Mouse (Mus musculus): Measurements from ENCODE around the gene Adgrv1. TPM values are rescaled to one million over a fixed set of nuclear protein-coding genes. Genes with fewer than 3 reads are reported as not detected.

Gene Adgrv1
- polyA plus RNA-seq, 1 experiment from 2014 or later: 2.0 TPM

GRCm38 (mm10) chr13:81402826-81403225, 230.1 kb downstream of the Adgrv1 start:
- H3K27ac ChIP-seq (replicated peaks): no peak overlapping the region
- WGBS: 90% methylated on average over 3 of the region's 3 CpGs
- H3K36me3 ChIP-seq: no peaks in the 10 kb centered on the region
- no peaks in the 10 kb centered on the region for H3K4me1 ChIP-seq
- no peaks in the 10 kb centered on the region for H3K27me3 ChIP-seq
- no peak overlapping the region for H3K4me2 ChIP-seq (replicated peaks)
- no peaks in the 10 kb centered on the region for H3K9me3 ChIP-seq (replicated peaks)
- no peak overlapping the region for H3K4me3 ChIP-seq (replicated peaks)
- ATAC-seq (ENCODE audit: insufficient number of reproducible peaks, low FRiP score, low TSS enrichment, low read depth): no peak
- H3K9ac ChIP-seq: no peak overlapping the region

GRCm38 (mm10) chr13:81402191-81402590, 230.8 kb downstream of the Adgrv1 start:
- Histone ChIP-seq H3K9me3 (replicated peaks) (no peaks in the 10 kb centered on the region), H3K9ac (no peak overlapping the region), H3K4me1 (no peaks in the 10 kb centered on the region), H3K4me3 (replicated peaks) (no peak overlapping the region), H3K27me3 (no peaks in the 10 kb centered on the region), H3K4me2 (replicated peaks) (no peak overlapping the region), H3K27ac (replicated peaks) (no peak overlapping the region), H3K36me3 (no peaks in the 10 kb centered on the region)
- WGBS: 62% methylated on average over 2 of the region's 2 CpGs
- ATAC-seq (ENCODE audit: insufficient number of reproducible peaks, low FRiP score, low TSS enrichment, low read depth): no peak

GRCm38 (mm10) chr13:81401742-81402141, 231.2 kb downstream of the Adgrv1 start:
- Histone ChIP-seq H3K4me2 (replicated peaks) (no peak overlapping the region), H3K9me3 (replicated peaks) (no peaks in the 10 kb centered on the region), H3K4me3 (replicated peaks) (no peak overlapping the region), H3K27ac (replicated peaks) (no peak overlapping the region), H3K9ac (no peak overlapping the region), H3K4me1 (no peaks in the 10 kb centered on the region), H3K36me3 (no peaks in the 10 kb centered on the region), H3K27me3 (no peaks in the 10 kb centered on the region)
- ATAC-seq (ENCODE audit: insufficient number of reproducible peaks, low FRiP score, low TSS enrichment, low read depth): no peak
- 80% methylated on average over 1 of the region's 1 CpGs for whole genome bisulfite sequencing

GRCm38 (mm10) chr13:81385597-81386362, 247.2 kb downstream of the Adgrv1 start:
- no peaks in the 10 kb centered on the region for H3K4me1 ChIP-seq
- H3K9ac ChIP-seq: no peak overlapping the region
- ATAC-seq (ENCODE audit: insufficient number of reproducible peaks, low FRiP score, low TSS enrichment, low read depth): no peak
- no peak overlapping the region for H3K4me2 ChIP-seq (replicated peaks)
- H3K9me3 ChIP-seq (replicated peaks): no peaks in the 10 kb centered on the region
- H3K36me3 ChIP-seq: no peaks in the 10 kb centered on the region
- no peaks in the 10 kb centered on the region for H3K27me3 ChIP-seq
- no peak overlapping the region for H3K4me3 ChIP-seq (replicated peaks)
- 0 out of 2 replicates have a peak overlapping the region, but pooled peaks have one; percentile 4 for H3K27ac ChIP-seq (replicated peaks)
- 49% methylated on average over 4 of the region's 4 CpGs for WGBS

- Histone ChIP-seq H3K9me3 (replicated peaks) (no peaks in the 10 kb centered on the region), H3K27ac (replicated peaks) (no peak overlapping the region), H3K9ac (no peak overlapping the region), H3K4me3 (replicated peaks) (no peak overlapping the region), H3K4me2 (replicated peaks) (no peak overlapping the region), H3K27me3 (no peaks in the 10 kb centered on the region), H3K36me3 (no peaks in the 10 kb centered on the region), H3K4me1 (no peaks in the 10 kb centered on the region)
- WGBS: 72% methylated on average over 4 of the region's 4 CpGs
- no peak for ATAC-seq (ENCODE audit: insufficient number of reproducible peaks, low FRiP score, low TSS enrichment, low read depth)
These were observed 251.1 kb downstream of the Adgrv1 start for GRCm38 (mm10) chr13:81381835-81382234.

- Histone ChIP-seq H3K4me3 (replicated peaks) (no peak overlapping the region), H3K36me3 (no peaks in the 10 kb centered on the region), H3K4me2 (replicated peaks) (no peak overlapping the region), H3K9me3 (replicated peaks) (no peaks in the 10 kb centered on the region), H3K27me3 (no peaks in the 10 kb centered on the region), H3K4me1 (no peaks in the 10 kb centered on the region), H3K27ac (replicated peaks) (no peak overlapping the region), H3K9ac (no peak overlapping the region)
- WGBS: 78% methylated on average over 5 of the region's 5 CpGs
- ATAC-seq (ENCODE audit: insufficient number of reproducible peaks, low FRiP score, low TSS enrichment, low read depth): no peak
These were observed 262.0 kb downstream of the Adgrv1 start for GRCm38 (mm10) chr13:81370801-81371456.

GRCm38 (mm10) chr13:81370196-81370595, 262.8 kb downstream of the Adgrv1 start:
- no peaks in the 10 kb centered on the region for H3K9me3 ChIP-seq (replicated peaks)
- H3K4me2 ChIP-seq (replicated peaks): no peak overlapping the region
- H3K27me3 ChIP-seq: no peaks in the 10 kb centered on the region
- no peaks in the 10 kb centered on the region for H3K36me3 ChIP-seq
- ATAC-seq (ENCODE audit: insufficient number of reproducible peaks, low FRiP score, low TSS enrichment, low read depth): no peak
- no peak overlapping the region for H3K9ac ChIP-seq
- H3K4me3 ChIP-seq (replicated peaks): no peak overlapping the region
- 93% methylated on average over 6 of the region's 6 CpGs for WGBS
- no peaks in the 10 kb centered on the region for H3K4me1 ChIP-seq
- H3K27ac ChIP-seq (replicated peaks): no peak overlapping the region

GRCm38 (mm10) chr13:81369564-81369963, 263.4 kb downstream of the Adgrv1 start:
- H3K36me3 ChIP-seq: no peaks in the 10 kb centered on the region
- no peaks in the 10 kb centered on the region for H3K9me3 ChIP-seq (replicated peaks)
- no peak overlapping the region for H3K4me3 ChIP-seq (replicated peaks)
- no peak overlapping the region for H3K4me2 ChIP-seq (replicated peaks)
- H3K4me1 ChIP-seq: no peaks in the 10 kb centered on the region
- no peak for ATAC-seq (ENCODE audit: insufficient number of reproducible peaks, low FRiP score, low TSS enrichment, low read depth)
- H3K27ac ChIP-seq (replicated peaks): no peak overlapping the region
- H3K27me3 ChIP-seq: no peaks in the 10 kb centered on the region
- H3K9ac ChIP-seq: no peak overlapping the region
- WGBS: 80% methylated on average over 2 of the region's 2 CpGs

- Histone ChIP-seq H3K4me2 (replicated peaks) (no peak overlapping the region), H3K4me1 (no peaks in the 10 kb centered on the region), H3K27me3 (no peaks in the 10 kb centered on the region), H3K36me3 (no peaks in the 10 kb centered on the region), H3K4me3 (replicated peaks) (no peak overlapping the region), H3K27ac (replicated peaks) (no peak overlapping the region), H3K9ac (no peak overlapping the region), H3K9me3 (replicated peaks) (no peaks in the 10 kb centered on the region)
- no peak for ATAC-seq (ENCODE audit: insufficient number of reproducible peaks, low FRiP score, low TSS enrichment, low read depth)
- WGBS: 78% methylated on average over 4 of the region's 4 CpGs
These were observed 264.0 kb downstream of the Adgrv1 start for GRCm38 (mm10) chr13:81368987-81369386.

- H3K4me3 ChIP-seq (replicated peaks): no peak overlapping the region
- ATAC-seq (ENCODE audit: insufficient number of reproducible peaks, low FRiP score, low TSS enrichment, low read depth): no peak
- WGBS: 62% methylated on average over 4 of the region's 4 CpGs
- H3K9me3 ChIP-seq (replicated peaks): no peaks in the 10 kb centered on the region
- no peaks in the 10 kb centered on the region for H3K27me3 ChIP-seq
- no peak overlapping the region for H3K9ac ChIP-seq
- H3K27ac ChIP-seq (replicated peaks): no peak overlapping the region
- no peaks in the 10 kb centered on the region for H3K36me3 ChIP-seq
- H3K4me1 ChIP-seq: no peaks in the 10 kb centered on the region
- no peak overlapping the region for H3K4me2 ChIP-seq (replicated peaks)
These were observed 265.1 kb downstream of the Adgrv1 start for GRCm38 (mm10) chr13:81367681-81368376.

- H3K27me3 ChIP-seq: no peaks in the 10 kb centered on the region
- H3K4me1 ChIP-seq: no peaks in the 10 kb centered on the region
- no peak overlapping the region for H3K4me3 ChIP-seq (replicated peaks)
- no peaks in the 10 kb centered on the region for H3K9me3 ChIP-seq (replicated peaks)
- 94% methylated on average over 2 of the region's 2 CpGs for WGBS
- H3K36me3 ChIP-seq: no peaks in the 10 kb centered on the region
- H3K27ac ChIP-seq (replicated peaks): no peak overlapping the region
- ATAC-seq (ENCODE audit: insufficient number of reproducible peaks, low FRiP score, low TSS enrichment, low read depth): no peak
- H3K4me2 ChIP-seq (replicated peaks): no peak overlapping the region
- H3K9ac ChIP-seq: no peak overlapping the region
These were observed 272.6 kb downstream of the Adgrv1 start for GRCm38 (mm10) chr13:81360338-81360737.

Data from embryonic facial prominence, embryonic 15.5 days (tissue).